Mouse (Mus musculus) embryonic stem cell, embryonic (primary cell): Measurements from ENCODE around the gene Srpx2.

Source experiments
- CTCF ChIA-PET, 4 experiments: fragments of 300-600 bp in 2 of 4; fragments of 350-600 bp in 2 of 4; sonication (Branson Sonifier 250); formaldehyde crosslinking; loops; one replicate each; lab custom pipeline; 2022; ENCODE audit warnings: inconsistent platforms in 2 of 4; lab: Charles Lee
- POLR2A ChIA-PET, 4 experiments: fragments of 300-600 bp in 2 of 4; fragments of 350-600 bp in 2 of 4; sonication (Branson Sonifier 250); formaldehyde crosslinking; loops; one replicate each; lab custom pipeline; 2022; ENCODE audit warnings: antibody characterized with exemption in 4 of 4, inconsistent platforms in 1 of 4; lab: Charles Lee

Gene Srpx2

DNA sequence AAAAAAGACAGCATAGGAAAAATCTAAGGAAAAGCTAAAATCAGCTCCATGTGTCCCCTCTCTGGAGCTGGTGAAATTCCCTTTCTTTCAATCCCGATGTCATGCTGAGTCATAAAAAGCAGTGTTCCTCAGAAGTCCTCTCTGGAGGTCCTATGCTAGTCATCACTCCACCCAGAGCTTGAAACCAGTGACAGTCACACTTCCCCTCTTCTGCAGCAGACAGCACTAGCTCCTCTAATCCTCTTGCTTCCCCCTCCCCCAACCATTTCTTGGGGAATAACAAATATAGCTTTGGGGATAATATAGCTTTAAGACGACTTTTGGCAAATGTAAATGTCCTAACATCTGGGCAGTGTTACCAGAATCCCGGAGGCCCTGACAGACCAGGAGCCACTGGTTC lies at the start of gene Srpx2:
TSS of gene Srpx2 (plus strand) at position 166 of the 400 bp plus-strand sequence.
- ChIA-PET CTCF (no interaction called here), POLR2A (no interaction called here)

DNA sequence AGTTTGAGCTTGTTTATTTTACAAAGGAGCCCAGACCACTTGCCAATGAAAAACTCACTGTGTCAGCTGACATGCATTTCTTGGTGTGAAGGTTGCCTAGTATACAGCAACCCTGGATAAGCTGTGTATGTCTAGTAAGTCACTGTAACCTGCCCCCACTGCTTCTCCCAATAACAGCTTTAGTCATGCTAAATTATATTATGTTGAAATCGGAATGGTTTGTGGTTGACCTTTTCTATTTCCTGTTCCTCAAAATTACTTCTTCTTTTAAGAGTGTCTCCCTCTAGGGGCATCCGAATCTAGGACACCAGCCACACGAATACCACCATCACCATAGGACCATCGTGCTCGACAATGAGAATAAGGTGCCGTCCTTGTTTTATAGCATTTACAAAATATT lies 38.5 kb upstream of the Srpx2 start:
- ChIA-PET CTCF (no interaction called here), POLR2A (no interaction called here)

DNA sequence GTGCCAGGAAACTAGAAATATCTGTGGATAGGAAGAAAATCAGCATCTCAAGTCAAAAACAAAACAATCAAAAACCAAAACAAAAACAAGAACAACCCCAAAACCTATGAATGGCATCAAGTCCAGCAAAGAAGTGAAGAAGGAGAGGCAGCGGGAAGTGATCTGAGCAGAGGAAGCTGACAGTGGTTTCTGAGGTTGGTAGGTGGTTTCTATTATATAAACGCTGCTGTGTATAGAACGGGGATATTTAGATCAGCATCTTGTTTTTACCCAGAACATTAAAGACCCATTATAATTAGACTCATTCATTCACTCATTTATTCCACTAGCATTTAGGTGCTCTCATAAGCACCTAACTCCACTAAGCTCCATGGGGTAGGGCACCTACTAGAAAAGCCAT lies 20.9 kb upstream of the Srpx2 start:
- ChIA-PET CTCF (no interaction called here), POLR2A (no interaction called here)

DNA sequence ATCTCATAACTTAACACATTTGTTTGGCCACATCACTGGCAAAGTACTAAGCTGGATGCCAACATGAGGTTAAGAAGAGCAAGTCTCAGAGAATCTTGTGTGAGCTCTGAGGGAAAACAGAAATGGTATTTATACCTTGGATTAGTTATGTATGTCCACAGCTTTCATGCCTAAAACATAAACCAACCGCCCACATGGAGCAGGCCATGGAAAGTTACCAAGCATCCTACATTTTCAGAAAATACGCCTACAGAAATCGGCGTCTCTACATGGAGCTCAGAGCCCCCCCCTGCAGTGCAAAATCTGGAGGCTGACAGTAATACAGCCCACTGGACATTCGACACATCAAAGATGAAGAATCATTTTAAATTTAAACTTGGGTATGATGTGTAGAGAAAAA lies 20.1 kb upstream of the Srpx2 start:
- ChIA-PET CTCF (no interaction called here), POLR2A (no interaction called here)

DNA sequence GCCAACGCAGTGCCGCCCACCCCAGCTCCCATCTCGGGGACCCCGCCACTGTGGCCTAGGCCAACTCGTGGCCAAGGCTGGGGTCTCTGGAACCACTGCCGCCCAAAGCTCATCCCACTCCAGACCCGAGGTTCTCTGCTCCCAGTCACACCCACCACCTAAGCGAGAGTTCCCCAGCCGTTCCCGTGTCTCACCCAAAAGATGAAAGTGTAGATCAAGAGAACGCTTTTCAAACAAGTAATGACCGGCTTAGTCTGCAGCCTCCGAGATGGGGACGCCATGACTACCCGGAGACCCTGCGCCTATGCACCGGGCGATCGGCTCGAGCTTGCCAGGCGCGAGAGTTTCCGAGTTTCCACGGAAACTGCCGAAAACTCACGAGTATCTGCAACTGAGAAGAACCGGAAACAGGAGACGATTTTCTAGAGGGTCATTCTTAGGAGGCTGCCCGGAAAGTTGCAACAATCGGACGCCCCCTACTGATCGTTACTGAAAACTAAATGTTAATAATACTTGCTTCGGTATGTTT lies 10.1 kb upstream of the Srpx2 start, which contains the start of gene Tspan6:
TSS of gene Tspan6 (minus strand) at position 416 of the 529 bp plus-strand sequence.
- ChIA-PET CTCF (no interaction called here), POLR2A (no interaction called here)

DNA sequence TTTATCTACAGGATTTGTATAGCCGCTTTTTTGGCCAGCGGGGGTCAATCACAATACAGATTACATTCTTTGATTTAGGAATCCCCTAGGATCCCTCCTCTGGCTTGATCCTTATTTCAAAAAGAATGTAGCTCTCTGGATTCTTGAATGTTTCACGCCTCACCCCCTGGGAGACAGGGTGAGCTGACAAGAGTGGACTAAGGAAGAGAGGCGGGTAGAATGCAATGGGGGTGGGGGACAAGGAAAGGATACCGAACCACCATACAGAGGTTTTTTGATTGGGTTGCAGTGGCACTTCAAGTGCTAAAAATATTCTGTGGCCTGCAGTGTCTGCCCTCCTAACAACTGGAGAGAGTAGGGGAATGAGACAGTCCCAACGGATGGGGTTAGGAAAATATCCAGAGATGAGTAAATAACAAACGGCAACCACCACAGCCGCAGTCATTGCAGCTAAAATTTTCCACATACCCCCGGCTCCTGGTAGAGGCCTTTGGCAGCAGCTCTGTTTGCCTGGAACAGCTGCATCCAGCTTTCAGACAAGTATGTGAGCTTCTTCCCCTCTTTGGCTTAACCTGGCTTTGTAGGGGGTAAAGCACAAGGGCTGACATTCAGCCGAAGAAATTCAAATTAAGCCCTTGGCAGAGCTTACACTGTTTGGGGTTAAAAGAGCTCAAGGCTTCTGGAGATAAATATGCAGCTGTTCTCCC lies 3.3 kb downstream of the Srpx2 start:
- ChIA-PET POLR2A (interaction anchor here in 1 of 4 experiments (0.7 kb wide), 1 partner anchor 135 kb away, joined by 4 read pairs; no protein-coding TSS in a partner anchor), CTCF (interaction anchor here in 1 of 4 experiments (0.6 kb wide), 1 partner anchor 38 kb away, joined by 4 read pairs; no protein-coding TSS in a partner anchor)

DNA sequence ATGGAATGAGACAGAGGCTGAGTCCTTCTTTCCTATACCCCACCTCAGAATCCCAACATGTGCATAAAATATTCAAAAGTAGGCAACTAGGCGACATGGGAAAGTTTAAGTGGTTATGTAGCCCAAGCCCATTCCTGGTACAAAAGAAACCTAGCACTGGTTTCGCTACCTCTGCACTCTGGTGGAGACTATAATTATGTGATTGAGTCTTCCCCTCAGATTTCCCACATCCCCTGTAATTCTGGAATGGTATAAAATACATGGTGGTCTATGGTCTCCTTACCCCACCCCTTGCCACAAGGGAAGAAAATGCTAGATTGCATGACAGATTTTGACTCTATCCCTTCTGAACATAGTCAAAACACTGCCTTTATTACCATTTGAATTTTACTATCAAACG lies 4.8 kb downstream of the Srpx2 start:
- ChIA-PET POLR2A (no interaction called here), CTCF (no interaction called here)

DNA sequence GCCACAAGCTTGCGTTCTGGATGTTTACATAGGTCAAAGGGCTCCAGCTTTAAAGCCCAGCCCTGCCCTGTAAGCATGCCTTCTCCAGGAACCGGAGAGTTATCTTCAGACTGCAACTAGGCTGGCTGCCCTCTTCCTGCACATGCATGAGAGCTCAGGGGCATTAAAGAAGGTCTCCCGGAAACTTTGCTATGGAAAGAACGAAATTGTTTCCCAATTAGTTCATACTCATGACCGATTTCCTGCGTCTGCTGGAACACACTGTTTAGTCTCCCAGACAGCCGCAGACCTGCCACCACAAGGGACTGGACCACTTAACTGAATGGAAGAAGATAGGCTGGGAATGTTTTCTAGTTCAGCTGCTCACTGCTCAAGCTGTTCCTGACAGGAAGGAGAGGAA lies 6.0 kb downstream of the Srpx2 start:
- POLR2A ChIA-PET: no interaction called here

DNA sequence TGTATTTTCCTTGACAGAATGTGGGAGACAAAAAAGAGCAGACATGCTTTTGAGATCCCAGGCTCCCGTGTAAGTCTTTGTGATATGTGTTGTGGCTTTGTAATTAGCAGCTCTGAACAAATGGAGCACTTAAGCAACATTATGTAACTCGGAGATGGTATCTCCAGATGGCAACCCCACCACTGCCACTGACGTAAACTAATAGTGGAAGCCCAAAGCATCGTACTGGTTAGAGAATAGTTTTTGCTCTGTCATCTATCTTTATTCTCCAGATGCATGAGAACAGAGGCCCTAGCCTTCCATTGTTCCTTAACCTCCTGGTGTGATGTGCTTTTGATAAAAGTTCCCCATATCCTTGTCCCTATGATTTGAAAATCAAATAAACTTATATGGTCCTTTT lies 13.0 kb downstream of the Srpx2 start:
- POLR2A ChIA-PET: no interaction called here

More for the DNA sequence above, 6.0 kb downstream of the Srpx2 start:
- CTCF ChIA-PET: no interaction called here

DNA sequence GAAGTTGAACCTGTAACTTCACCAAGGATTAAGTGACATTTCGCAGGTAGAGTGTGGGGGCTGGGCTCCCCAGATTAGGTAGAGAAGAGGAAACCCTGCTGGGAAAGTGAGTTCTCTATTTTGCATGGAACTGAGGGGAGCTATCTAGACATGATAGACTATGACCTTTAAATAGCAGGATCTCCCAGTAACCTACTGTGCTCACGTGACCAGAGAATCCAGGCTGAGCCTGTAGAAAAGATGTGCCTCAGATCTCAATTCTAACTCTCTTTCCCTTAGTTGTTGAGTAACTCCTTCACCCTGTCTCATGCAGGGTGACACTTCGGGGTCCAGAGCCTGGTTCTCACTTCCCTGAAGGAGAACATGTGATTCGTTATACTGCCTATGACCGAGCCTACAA lies 18.5 kb downstream of the Srpx2 start:
- CTCF ChIA-PET: no interaction called here
- POLR2A ChIA-PET: no interaction called here

More for the DNA sequence above, 13.0 kb downstream of the Srpx2 start:
- CTCF ChIA-PET: no interaction called here

DNA sequence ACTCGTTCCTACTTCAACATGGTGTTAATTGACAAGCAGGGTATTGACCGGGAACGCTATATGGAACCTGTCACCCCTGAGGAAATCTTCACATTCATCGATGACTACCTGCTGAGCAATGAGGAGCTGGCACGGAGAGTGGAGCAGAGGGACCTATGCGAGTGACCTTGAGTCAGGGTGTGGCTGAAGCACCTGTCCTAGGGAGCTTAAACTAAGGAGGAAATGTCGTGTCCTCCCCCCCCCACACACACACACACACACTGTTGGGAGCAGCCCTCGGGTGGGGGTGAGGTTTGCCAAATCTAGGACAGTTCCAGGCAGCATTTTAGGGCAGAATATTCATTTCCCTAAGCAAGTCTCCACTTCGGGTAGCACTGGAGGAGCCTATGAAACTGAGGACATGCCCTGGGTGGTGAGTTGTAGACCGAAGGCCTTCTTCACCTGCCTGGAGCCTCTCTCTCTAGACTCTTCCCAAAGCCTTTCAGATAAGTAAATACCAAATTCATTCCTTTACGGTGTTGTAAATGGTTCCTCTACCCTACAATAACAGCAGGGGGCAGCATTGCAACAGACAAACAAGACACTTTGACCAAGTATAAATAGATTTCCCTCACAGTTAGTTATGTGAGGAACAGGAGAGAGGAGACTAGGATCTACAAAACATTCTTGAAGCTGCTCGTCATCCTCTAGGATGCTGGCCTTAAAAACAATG lies 23.2 kb downstream of the Srpx2 start:
- CTCF ChIA-PET: interaction anchor here (0.8 to 1.3 kb wide), 4 partner anchors 16 kb away, joined by 3 to 4 read pairs (median 4); no protein-coding TSS in a partner anchor
- POLR2A ChIA-PET: interaction anchor here in 1 of 4 experiments (0.8 to 1.2 kb wide), 2 partner anchors 654 to 669 kb away, joined by 3 read pairs; partner anchors contain the start of genes Gla, Hnrnph2 and Rpl36a

DNA sequence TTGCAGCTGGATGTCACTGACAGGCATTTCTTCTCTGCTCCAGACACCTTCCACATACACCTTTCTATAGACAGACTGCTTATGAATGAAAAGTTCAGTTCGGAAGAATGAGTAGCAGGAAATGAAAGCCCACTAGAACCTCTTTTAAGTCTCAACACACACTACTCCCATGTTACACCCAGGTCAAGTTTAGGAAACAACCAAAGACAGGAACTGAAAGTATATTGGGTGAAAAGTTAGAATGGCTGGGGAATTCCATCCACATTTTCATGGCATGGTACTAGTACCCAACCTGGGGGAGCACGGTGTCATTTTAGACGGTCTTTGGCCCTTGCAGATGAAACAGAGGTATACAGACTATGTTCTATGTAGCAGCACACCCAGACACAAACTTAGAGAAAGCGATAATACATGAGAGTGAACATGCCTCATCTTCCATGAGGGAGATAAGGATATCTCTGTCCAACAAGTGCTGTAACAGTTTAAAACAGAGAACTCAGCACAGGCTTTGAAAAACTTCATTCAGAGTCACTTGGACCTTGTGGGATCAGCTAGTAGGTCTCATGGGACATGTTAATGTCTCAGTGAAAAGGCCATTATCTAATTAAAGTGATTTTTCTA lies 28.5 kb downstream of the Srpx2 start:
- ChIA-PET CTCF (no interaction called here), POLR2A (no interaction called here)

DNA sequence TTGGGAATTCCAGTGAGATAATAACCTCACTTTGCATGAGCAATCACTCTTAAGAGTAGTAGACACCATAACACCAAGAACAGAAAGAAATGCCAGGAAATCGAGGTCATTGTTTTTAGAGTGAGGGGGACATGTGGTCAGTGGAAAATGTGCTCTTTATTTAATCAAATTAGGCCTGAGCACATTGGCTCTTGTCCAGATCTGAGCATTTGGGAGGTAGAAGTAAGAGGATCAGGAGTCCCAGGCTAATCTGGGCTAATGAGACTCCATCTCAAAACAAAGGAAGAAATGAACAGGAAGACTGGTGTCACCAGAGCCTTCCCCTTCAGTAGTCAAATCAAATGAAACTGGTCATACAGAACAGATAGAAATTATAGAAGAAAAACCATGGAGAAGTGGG lies 31.3 kb downstream of the Srpx2 start:
- ChIA-PET POLR2A (no interaction called here), CTCF (no interaction called here)

DNA sequence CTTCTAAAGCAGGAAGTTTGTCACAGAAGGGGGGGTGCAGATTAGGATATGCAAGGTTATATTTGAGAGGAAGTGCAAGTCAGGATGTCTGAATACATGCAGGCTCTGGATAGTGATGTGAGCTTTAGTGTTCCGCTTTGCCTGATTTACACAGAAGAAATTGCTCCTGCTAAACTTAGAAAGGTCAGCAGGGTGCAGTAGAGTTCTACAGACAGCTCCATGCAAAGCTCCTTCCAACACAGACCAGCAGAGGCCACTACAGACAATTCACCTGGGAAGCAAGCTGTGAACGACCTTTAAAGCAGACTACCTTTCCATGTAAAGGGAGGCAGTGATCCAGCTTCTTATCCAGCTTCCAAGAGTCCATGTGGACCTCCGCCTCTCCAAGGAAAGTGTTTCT lies 39.2 kb downstream of the Srpx2 start:
- ChIA-PET POLR2A (interaction anchor here in 2 of 4 experiments (0.6 to 0.9 kb wide), 2 partner anchors 50 to 638 kb away, joined by 3 read pairs; partner anchors contain the start of gene Rpl36a (in 1 of the 2)), CTCF (interaction anchor here (0.5 to 1.2 kb wide), 27 partner anchors 16 to 970 kb away, joined by 3 to 12 read pairs (median 4); partner anchors contain the start of genes Sytl4 (in 1 of the 4) and Timm8a1 (in 1 of the 4))

DNA sequence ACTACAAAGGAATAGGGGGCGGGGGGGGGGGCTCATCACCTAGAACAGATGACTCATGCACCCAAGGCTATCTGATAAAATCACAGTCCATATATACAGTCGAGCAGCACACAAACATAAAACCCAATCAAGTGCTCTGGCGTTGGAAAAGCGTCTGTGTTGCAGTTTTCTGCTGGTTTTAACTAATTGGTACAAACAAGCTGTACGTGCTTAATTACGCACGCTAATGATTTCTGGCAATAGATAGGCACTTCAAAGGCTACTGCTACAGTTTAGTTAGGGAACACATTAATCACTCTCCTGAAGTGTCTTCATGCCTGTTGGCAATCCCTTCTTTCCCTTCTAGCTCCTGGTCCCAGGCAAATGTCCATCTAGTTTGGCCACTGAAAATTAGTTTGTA lies 46.4 kb downstream of the Srpx2 start:
- ChIA-PET POLR2A (no interaction called here), CTCF (no interaction called here)

DNA sequence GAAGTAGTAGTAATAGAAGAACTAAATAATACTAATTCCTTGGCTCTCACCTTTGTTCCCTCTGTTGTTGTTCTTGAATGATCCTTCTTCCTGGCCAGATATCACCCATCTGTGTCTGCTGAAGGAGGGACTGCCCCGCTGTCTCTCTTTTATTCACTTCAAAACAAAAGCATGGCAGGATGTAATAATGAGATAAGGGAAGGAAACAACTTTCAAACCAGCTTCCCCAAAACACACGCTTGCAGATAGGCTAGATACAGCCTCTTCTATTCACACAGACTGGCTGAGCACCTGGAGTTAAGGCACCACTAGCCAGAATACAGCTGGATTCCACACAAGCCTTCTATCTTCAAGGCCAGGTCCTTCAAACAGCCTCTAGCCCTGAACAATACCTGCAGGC lies 52.4 kb downstream of the Srpx2 start:
- CTCF ChIA-PET: no interaction called here
- POLR2A ChIA-PET: no interaction called here

DNA sequence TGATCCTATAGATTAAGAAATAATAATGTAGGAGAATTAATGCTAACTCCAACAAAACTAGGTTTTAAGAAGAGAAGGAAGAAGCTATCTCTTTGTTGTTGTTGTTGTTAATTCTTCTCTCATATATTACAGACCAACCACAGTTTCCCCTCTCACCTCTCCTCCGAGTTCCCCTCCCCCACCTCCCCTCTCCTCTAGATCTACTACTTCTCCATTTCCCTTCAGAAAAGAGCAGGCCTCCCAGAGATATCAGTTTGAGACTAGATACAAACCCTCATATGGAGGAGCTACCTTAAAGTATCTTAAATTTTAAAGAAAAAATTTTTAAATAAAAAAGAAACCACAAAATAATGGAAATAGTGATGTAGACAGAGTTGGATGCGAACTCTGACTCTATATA lies 56.4 kb downstream of the Srpx2 start:
- ChIA-PET POLR2A (interaction anchor here in 1 of 4 experiments (0.7 kb wide), 1 partner anchor 251 kb away, joined by 3 read pairs; no protein-coding TSS in a partner anchor), CTCF (no interaction called here)

DNA sequence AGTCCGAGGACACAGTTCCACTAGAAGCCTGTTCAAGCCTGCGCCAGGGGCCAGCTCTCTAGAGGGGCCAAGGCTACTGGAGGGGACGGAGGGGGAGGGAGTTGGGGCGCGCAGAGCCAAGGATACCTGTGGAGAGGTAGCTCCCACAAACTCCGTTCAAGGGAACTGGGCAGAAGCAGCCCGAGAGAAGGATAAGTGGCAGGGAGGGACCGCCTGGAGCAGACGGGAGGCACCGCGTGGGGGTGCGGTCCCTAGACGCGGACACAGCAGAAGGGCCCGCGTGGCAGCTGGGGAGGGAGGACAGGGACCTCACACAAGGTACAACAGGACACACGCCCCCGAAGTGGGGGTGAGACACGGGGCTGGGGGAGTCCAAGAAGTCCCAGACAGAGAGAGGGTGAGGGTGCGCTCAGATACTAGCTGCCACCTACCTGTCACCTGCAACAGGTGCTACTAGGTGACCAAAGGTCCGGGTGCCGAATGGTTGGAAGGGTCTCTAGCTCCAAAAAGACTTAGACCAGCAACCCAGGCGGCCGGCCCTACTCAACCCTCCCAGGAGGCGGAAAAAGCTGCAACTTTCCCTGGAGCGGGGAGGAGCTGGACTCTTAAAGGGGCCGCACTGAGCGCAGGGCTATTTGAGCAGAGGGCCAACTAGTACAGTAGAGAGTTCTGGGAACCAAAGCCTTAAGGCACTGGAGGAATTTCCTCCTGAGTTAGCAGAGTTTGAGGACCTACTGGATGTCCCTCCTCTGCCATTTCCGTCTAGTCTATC lies 73.2 kb downstream of the Srpx2 start, which contains the start of gene Sytl4:
TSS of gene Sytl4 (minus strand) at position 582 of the 772 bp plus-strand sequence.
- POLR2A ChIA-PET: interaction anchor here in 1 of 4 experiments (0.6 kb wide), 1 partner anchor 645 kb away, joined by 3 read pairs; no protein-coding TSS in a partner anchor

More for the DNA sequence above, 73.2 kb downstream of the Srpx2 start, which contains the start of gene Sytl4:
- CTCF ChIA-PET: interaction anchor here in 1 of 4 experiments (1.4 kb wide), 1 partner anchor 34 kb away, joined by 3 read pairs; no protein-coding TSS in a partner anchor
